Mouse (Mus musculus) midbrain, embryonic 13.5 days (tissue): ENCODE results near the gene Tbcel. TPM values are rescaled to one million over a fixed set of nuclear protein-coding genes. Genes with fewer than 3 reads are reported as not detected.

Experiments used
- ATAC-seq: fragments of 200-750 bp; cut with Nextera tagmentation; 2 replicates; pipeline ENCODE4 v1.8.0; 2017; ENCODE audit warnings: mild to moderate bottlenecking, moderate TSS enrichment, moderate library complexity
- H3K27ac ChIP-seq: fragments of 300-500 bp; sonication (generic); 2 replicates; pipeline ENCODE4 v1.5.1; 2015; ENCODE audit warnings: inconsistent platforms, mild to moderate bottlenecking, moderate library complexity
- H3K27me3 ChIP-seq: fragments of 300-500 bp; sonication (generic); 2 replicates; pipeline ENCODE4 v1.6.1; 2015; ENCODE audit warnings: mild to moderate bottlenecking, inconsistent platforms
- H3K36me3 ChIP-seq: fragments of 300-500 bp; sonication (generic); 2 replicates; pipeline ENCODE4 v1.6.1; 2015; ENCODE audit warnings: mild to moderate bottlenecking, inconsistent platforms
- H3K4me1 ChIP-seq: fragments of 300-500 bp; sonication (generic); replicated peaks from 2 replicates; pipeline ENCODE4 v1.6.1; 2015; ENCODE audit warnings: inconsistent platforms
- H3K4me2 ChIP-seq: fragments of 300-500 bp; sonication (generic); replicated peaks from 2 replicates; pipeline ENCODE4 v1.6.1; 2015; ENCODE audit warnings: moderate library complexity, mild to moderate bottlenecking, inconsistent platforms
- H3K4me3 ChIP-seq: fragments of 300-500 bp; sonication (generic); replicated peaks from 2 replicates; pipeline ENCODE4 v1.5.1; 2015; ENCODE audit warnings: mild to moderate bottlenecking, inconsistent platforms
- H3K9ac ChIP-seq: fragments of 300-500 bp; sonication (generic); replicated peaks from 2 replicates; pipeline ENCODE4 v1.6.1; 2015; ENCODE audit warnings: mild to moderate bottlenecking, inconsistent platforms
- H3K9me3 ChIP-seq: fragments of 300-500 bp; sonication (generic); 2 replicates; pipeline ENCODE4 v1.6.1; 2016; ENCODE audit warnings: mild to moderate bottlenecking, inconsistent platforms
- whole genome bisulfite sequencing: fragments of 180-500 bp; shearing (Covaris S2); methylation state at CpG from one replicate; pipeline ENCODE4 v1.1.7; 2015; 5-methylcytosine and 5-hydroxymethylcytosine counted together
- polyA plus RNA-seq: library from polyadenylated mRNA; unstranded; fragments of >200 nt; fragmentation: Nextera tagmentation; extraction: Ambion mirVana; gene quantifications from 2 replicates; pipeline ENCODE4 v1.2.1, GENCODE M21; 2015

Tbcel gene
- polyA plus RNA-seq, 1 experiment from 2014 or later: 5.2 TPM

DNA sequence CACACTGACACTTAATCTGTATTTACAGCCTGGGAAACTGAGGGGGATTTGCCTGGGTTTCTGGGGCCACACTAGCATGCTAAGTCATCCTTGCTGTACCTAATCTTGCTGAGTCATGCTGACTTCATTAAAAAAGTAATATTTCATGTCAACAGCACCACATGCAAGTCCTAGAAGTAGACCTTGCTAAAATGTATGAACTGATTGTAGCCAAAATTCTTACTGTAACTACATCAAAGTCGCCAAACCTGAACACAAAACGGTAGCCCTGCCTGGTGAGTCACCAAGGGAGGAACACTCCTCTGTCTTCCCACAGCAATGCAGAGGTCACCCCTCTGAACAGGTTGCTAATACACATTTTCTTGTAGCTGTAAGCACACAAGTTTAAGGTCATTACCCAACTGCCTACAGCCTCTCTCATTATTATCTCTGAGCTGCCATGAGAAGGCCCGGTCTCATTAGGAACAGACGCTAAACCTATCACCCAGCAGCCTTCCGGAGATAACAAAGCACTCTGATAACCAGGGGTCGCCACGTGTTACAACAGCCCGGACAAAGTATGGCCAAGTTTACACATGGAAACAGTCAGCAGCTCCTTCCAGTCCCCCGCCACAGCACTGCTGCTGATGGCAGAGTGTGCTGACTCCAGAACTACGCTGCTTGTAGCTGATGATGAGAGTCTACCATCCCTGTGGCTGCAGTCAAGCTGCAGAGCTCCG is 46.1 kb downstream of the Tbcel start:
- no peak for ATAC-seq
- Histone ChIP-seq H3K4me3 (no peak overlapping the region), H3K27ac (no peak overlapping the region), H3K4me2 (no peak overlapping the region), H3K9me3 (no peaks in the 10 kb centered on the region), H3K9ac (no peak overlapping the region), H3K36me3 (0 out of 2 replicates have a peak, but pooled peaks cover 7% of the 10 kb centered on the region), H3K27me3 (no peaks in the 10 kb centered on the region), H3K4me1 (peaks cover 19% of the 10 kb centered on the region)
- WGBS: 88% methylated on average over 11 of the region's 11 CpGs

DNA sequence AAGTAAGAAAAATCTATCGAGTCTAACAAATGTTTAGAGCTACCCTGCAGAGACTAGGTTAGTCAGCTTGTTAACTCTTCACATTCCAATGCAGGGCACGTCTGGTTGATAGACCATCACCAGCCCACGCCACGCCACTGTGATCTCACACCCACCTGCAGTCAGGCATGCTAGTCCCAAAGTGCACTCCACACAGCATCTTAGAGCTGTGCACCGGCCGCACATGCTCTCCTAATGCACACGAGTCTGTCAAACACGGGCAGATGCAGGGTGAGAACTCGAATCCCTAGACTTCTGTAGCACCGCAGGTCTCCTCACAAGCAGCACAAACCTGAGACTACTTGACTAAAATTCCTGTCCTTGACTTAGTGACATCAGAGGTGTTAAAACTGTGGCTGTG is 47.3 kb downstream of the Tbcel start:
- 0 out of 2 replicates have a peak, but pooled peaks cover 7% of the 10 kb centered on the region for H3K36me3 ChIP-seq

DNA sequence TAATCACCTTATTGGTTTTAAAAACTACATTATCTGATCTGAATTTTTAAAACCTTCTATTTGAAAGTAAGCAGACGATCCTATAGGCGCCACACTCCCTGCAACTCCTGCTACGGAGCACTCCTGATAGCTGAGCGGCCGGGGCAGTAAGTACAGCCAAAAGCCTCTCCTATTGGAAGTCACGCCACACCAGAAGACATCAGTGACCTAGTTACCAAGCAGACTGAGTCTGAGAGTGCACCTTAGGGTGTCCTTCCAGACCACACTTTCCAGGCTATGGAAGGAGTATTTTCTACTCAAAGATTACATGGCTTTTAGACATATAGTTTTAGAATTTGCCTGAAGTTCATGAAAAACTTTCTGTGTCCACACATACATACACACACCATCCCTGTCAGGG is 47.9 kb downstream of the Tbcel start:
- Histone ChIP-seq H3K4me2 (no peak overlapping the region), H3K4me1 (peaks cover 22% of the 10 kb centered on the region), H3K9me3 (no peaks in the 10 kb centered on the region), H3K4me3 (no peak overlapping the region), H3K27me3 (no peaks in the 10 kb centered on the region), H3K27ac (no peak overlapping the region), H3K36me3 (0 out of 2 replicates have a peak, but pooled peaks cover 7% of the 10 kb centered on the region), H3K9ac (no peak overlapping the region)
- ATAC-seq: no peak
- 93% methylated on average over 6 of the region's 6 CpGs for WGBS

More for the DNA sequence above, 47.3 kb downstream of the Tbcel start:
- Histone ChIP-seq H3K4me3 (no peak overlapping the region), H3K4me2 (no peak overlapping the region), H3K27me3 (no peaks in the 10 kb centered on the region), H3K4me1 (peaks cover 19% of the 10 kb centered on the region), H3K9ac (no peak overlapping the region), H3K9me3 (no peaks in the 10 kb centered on the region), H3K27ac (no peak overlapping the region)
- 88% methylated on average over 10 of the region's 10 CpGs for WGBS
- ATAC-seq: no peak

GRCm38 (mm10) chr9:42458741-42459515 is 48.7 kb downstream of the Tbcel start:
- H3K27me3 ChIP-seq: no peaks in the 10 kb centered on the region
- H3K4me3 ChIP-seq: no peak overlapping the region
- no peak overlapping the region for H3K9ac ChIP-seq
- H3K9me3 ChIP-seq: no peaks in the 10 kb centered on the region
- 75% methylated on average over 9 of the region's 9 CpGs for WGBS
- H3K4me1 ChIP-seq: peaks cover 19% of the 10 kb centered on the region
- H3K4me2 ChIP-seq: no peak overlapping the region
- ATAC-seq: no peak
- 0 out of 2 replicates have a peak, but pooled peaks cover 7% of the 10 kb centered on the region for H3K36me3 ChIP-seq
- H3K27ac ChIP-seq: no peak overlapping the region

DNA sequence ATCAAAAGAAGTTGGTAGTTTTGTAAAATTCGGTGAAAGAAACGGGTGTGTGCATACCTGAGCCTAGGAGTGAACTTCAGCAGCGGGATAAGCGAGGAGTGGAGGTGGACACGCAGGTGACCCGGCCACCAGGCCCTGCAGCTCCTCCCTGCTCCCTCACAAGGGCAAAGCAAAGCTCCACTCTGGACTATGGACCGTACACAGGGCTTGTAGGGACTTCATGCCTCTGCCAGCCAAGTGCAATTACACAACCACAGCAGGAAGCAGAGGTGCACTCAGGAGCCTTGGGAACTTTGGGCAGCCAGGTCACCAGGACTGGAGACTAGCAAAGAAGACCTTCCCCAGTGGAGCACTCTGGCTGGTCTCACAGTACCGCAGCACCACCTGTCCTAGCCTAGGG is 50.1 kb downstream of the Tbcel start:
- no peak overlapping the region for H3K9ac ChIP-seq
- H3K4me1 ChIP-seq: 0 out of 2 replicates have a peak, but pooled peaks cover 11% of the 10 kb centered on the region
- no peak overlapping the region for H3K4me2 ChIP-seq
- no peak overlapping the region for H3K4me3 ChIP-seq
- H3K36me3 ChIP-seq: 0 out of 2 replicates have a peak, but pooled peaks cover 9% of the 10 kb centered on the region
- WGBS: 97% methylated on average over 8 of the region's 8 CpGs
- no peak overlapping the region for H3K27ac ChIP-seq
- ATAC-seq: no peak
- H3K9me3 ChIP-seq: no peaks in the 10 kb centered on the region
- H3K27me3 ChIP-seq: no peaks in the 10 kb centered on the region

DNA sequence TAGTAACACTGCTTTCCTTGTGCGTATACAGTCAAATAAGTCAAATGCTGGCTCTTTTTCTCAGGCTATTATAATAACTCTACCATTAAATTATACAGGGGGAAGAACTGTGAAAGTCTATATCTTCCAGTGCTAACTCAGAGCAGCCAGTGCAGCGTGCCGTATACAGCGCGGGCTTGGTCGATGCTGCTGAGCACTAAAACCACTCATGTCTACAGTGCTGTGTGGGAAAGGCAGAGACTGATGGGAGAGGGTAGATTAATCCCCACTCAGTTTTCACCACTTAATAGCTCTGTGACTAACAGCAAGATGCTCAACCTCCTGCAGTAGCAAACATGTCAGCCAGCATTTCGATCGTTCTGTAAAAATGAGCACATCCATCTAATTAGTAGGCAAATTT is 53.2 kb downstream of the Tbcel start:
- no peaks in the 10 kb centered on the region for H3K9me3 ChIP-seq
- H3K36me3 ChIP-seq: peaks cover 29% of the 10 kb centered on the region
- 0 out of 2 replicates have a peak, but pooled peaks cover 11% of the 10 kb centered on the region for H3K4me1 ChIP-seq
- 90% methylated on average over 8 of the region's 8 CpGs for WGBS
- no peak for ATAC-seq
- no peak overlapping the region for H3K4me3 ChIP-seq
- H3K27me3 ChIP-seq: no peaks in the 10 kb centered on the region
- H3K27ac ChIP-seq: no peak overlapping the region
- no peak overlapping the region for H3K4me2 ChIP-seq
- no peak overlapping the region for H3K9ac ChIP-seq

DNA sequence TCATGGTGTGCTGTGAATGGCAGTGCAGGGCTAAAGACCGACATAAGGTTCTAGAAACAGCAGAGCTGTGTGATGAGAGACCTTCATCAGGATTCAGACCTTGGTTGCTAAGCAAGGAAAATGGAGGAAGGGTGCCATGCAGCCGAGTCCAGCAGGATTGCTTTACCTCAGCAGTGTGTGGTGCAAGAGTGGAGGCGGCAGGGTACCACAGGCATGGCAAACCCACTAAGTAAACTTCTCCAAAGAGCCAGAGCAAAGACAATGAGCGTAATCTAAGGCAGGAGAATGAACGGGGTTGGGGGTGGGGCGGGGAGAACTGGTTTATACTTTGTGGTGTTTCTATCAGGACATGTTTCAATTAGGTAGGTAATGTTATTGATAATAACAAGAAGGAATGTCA is 58.6 kb downstream of the Tbcel start:
- no peak for ATAC-seq
- no peaks in the 10 kb centered on the region; the same call in 1 of the 2 replicates for H3K4me1 ChIP-seq
- H3K27me3 ChIP-seq: no peaks in the 10 kb centered on the region
- H3K36me3 ChIP-seq: peaks cover 57% of the 10 kb centered on the region
- no peaks in the 10 kb centered on the region for H3K9me3 ChIP-seq
- no peak overlapping the region for H3K9ac ChIP-seq
- WGBS: 87% methylated on average over 6 of the region's 6 CpGs
- no peak overlapping the region for H3K27ac ChIP-seq
- no peak overlapping the region for H3K4me3 ChIP-seq
- H3K4me2 ChIP-seq: no peak overlapping the region

- ATAC-seq: no peak
- no peak overlapping the region for H3K4me3 ChIP-seq
- H3K4me1 ChIP-seq: no peaks in the 10 kb centered on the region
- H3K4me2 ChIP-seq: no peak overlapping the region
- no peak overlapping the region for H3K9ac ChIP-seq
- H3K27ac ChIP-seq: no peak overlapping the region
- no peaks in the 10 kb centered on the region for H3K9me3 ChIP-seq
- H3K36me3 ChIP-seq: peaks cover 68% of the 10 kb centered on the region
- WGBS: 94% methylated on average over 8 of the region's 8 CpGs
- no peaks in the 10 kb centered on the region for H3K27me3 ChIP-seq
Measured at GRCm38 (mm10) chr9:42442100-42442499, 65.5 kb downstream of the Tbcel start.

- Histone ChIP-seq H3K9me3 (no peaks in the 10 kb centered on the region), H3K4me1 (no peaks in the 10 kb centered on the region), H3K4me2 (no peak overlapping the region), H3K9ac (no peak overlapping the region), H3K4me3 (no peak overlapping the region), H3K36me3 (peaks cover 77% of the 10 kb centered on the region), H3K27ac (no peak overlapping the region), H3K27me3 (no peaks in the 10 kb centered on the region)
- 97% methylated on average over 2 of the region's 2 CpGs for WGBS
- ATAC-seq: no peak
Measured at GRCm38 (mm10) chr9:42441234-42441633, 66.4 kb downstream of the Tbcel start.

- 31% methylated on average over 4 of the region's 4 CpGs for WGBS
- no peak overlapping the region for H3K9ac ChIP-seq
- no peak overlapping the region for H3K4me2 ChIP-seq
- no peak for ATAC-seq
- no peak overlapping the region for H3K27ac ChIP-seq
- H3K4me3 ChIP-seq: no peak overlapping the region
- H3K4me1 ChIP-seq: no peaks in the 10 kb centered on the region
- peaks cover 77% of the 10 kb centered on the region for H3K36me3 ChIP-seq
- H3K27me3 ChIP-seq: no peaks in the 10 kb centered on the region
- no peaks in the 10 kb centered on the region for H3K9me3 ChIP-seq
Measured at GRCm38 (mm10) chr9:42439446-42439845, 68.2 kb downstream of the Tbcel start.

DNA sequence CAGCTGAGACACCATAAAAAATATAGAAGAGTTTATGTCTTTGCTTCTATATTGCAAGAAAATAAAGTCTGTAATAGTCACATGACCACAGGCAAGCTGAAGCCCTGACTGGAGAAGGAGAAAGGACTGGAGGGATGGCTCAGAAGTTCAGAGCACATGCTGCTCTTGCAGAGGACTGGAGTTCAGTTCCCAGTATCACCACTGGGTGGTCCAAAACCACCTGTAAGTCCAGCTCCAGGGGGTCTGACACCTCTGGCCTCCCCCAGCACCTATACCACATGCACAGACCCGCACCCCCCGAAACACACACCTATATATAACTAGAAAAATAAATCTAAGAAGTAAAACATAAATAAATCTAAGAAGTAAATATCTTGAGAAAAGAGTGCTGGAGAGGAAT is 75.5 kb downstream of the Tbcel start:
- no peak overlapping the region for H3K27ac ChIP-seq
- no peak for ATAC-seq
- no peak overlapping the region for H3K4me3 ChIP-seq
- 0 out of 2 replicates have a peak, but pooled peaks cover 3% of the 10 kb centered on the region for H3K4me1 ChIP-seq
- no peak overlapping the region for H3K9ac ChIP-seq
- WGBS: 91% methylated on average over 2 of the region's 2 CpGs
- peaks cover 76% of the 10 kb centered on the region for H3K36me3 ChIP-seq
- H3K4me2 ChIP-seq: no peak overlapping the region
- H3K9me3 ChIP-seq: no peaks in the 10 kb centered on the region
- no peaks in the 10 kb centered on the region for H3K27me3 ChIP-seq

DNA sequence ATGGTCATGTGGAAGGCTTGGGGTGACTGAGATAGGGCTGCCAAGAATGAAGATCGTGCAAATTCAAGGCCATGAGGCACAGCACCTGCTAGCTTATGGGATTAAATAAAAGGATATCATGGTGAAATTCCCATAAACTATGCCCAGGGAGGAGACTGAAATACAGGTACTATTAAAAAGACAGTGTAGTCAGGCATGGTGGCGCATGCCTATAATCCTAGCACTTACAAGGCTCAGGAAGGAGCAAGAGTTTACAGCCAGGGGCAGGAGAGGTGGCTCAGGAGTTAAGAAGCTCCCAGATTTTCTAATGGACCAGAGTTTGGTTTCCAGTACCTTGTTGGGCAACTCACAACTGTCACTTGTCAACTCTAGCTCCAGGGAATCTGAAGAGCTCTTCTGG is 76.0 kb downstream of the Tbcel start:
- Histone ChIP-seq H3K9me3 (no peaks in the 10 kb centered on the region), H3K4me1 (peaks cover 8% of the 10 kb centered on the region), H3K9ac (no peak overlapping the region), H3K4me2 (no peak overlapping the region), H3K27me3 (no peaks in the 10 kb centered on the region), H3K36me3 (peaks cover 70% of the 10 kb centered on the region), H3K4me3 (no peak overlapping the region), H3K27ac (no peak overlapping the region)
- WGBS: 85% methylated on average over 2 of the region's 2 CpGs
- ATAC-seq: no peak
